Mouse (Mus musculus) CH12.LX (cell line): ENCODE results near the gene Tarbp1. TPM values are rescaled to one million over a fixed set of nuclear protein-coding genes. Genes with fewer than 3 reads are reported as not detected.

Experiments used
- DNase-seq: peaks from one replicate; pipeline ENCODE4 v3.0.0-alpha.2; 2013; ENCODE audit errors: extremely low read depth
- H3K27ac ChIP-seq: 2 replicates; pipeline ENCODE4 v1.5.1; 2012; ENCODE audit warnings: low read depth, mild to moderate bottlenecking, control low read depth, moderate library complexity; ENCODE audit not compliant: insufficient read depth
- H3K27me3 ChIP-seq: replicated peaks from 2 replicates; pipeline ENCODE3; 2012; ENCODE audit warnings: inconsistent platforms
- H3K36me3 ChIP-seq, 2 experiments: replicated peaks in 1 of 2; 2 replicates each; pipeline versions ENCODE3 to v1.6.1; 2012; ENCODE audit warnings: inconsistent platforms in 1 of 2, low read length in 1 of 2, mild to moderate bottlenecking in 1 of 2, mixed read lengths in 1 of 2, moderate library complexity in 1 of 2; ENCODE audit not compliant: control insufficient read depth in 1 of 2, insufficient read depth in 1 of 2
- H3K4me1 ChIP-seq, 2 experiments: 2 replicates each; pipeline ENCODE4 v1.6.1; 2012; ENCODE audit warnings: inconsistent platforms in 1 of 2, moderate library complexity in 1 of 2; ENCODE audit not compliant: insufficient read depth in 2 of 2, control insufficient read depth in 1 of 2
- H3K4me2 ChIP-seq: 2 replicates; pipeline ENCODE4 v1.6.1; 2012; ENCODE audit warnings: low read depth, mild to moderate bottlenecking, control low read depth; ENCODE audit not compliant: poor library complexity, insufficient read depth, severe bottlenecking
- H3K4me3 ChIP-seq, 3 experiments: fragments of 150-350 bp in 1 of 3; sonication (generic) in 1 of 3; replicated peaks in 1 of 3; 2 replicates each; pipeline versions ENCODE3 to v1.5.1; 2011 to 2012; ENCODE audit warnings: low read depth in 2 of 3, low read length in 2 of 3, mild to moderate bottlenecking in 2 of 3, moderate library complexity in 2 of 3, control low read depth in 1 of 3, improper control_type of control experiment in 1 of 3, inconsistent platforms in 1 of 3, mixed read lengths in 1 of 3; ENCODE audit not compliant: poor library complexity in 1 of 3
- H3K79me2 ChIP-seq: replicated peaks from 2 replicates; pipeline ENCODE4 v1.6.1; 2012; ENCODE audit warnings: mild to moderate bottlenecking, moderate library complexity; ENCODE audit not compliant: control insufficient read depth, poor library complexity, insufficient read depth, severe bottlenecking; ENCODE audit errors: extremely low read depth
- H3K9ac ChIP-seq: 2 replicates; pipeline ENCODE4 v1.6.1; 2012; ENCODE audit warnings: low read depth, mild to moderate bottlenecking, control low read depth, moderate library complexity; ENCODE audit not compliant: insufficient read depth
- H3K9me3 ChIP-seq: replicated peaks from 2 replicates; pipeline ENCODE3; 2012; ENCODE audit warnings: low read length, inconsistent platforms, mixed read lengths
- BHLHE40 ChIP-seq: IDR thresholded peaks from 2 replicates; pipeline ENCODE4 v1.6.1; 2011; ENCODE audit warnings: mild to moderate bottlenecking, low read depth, low read length, improper control_type of control experiment
- CHD1 ChIP-seq: IDR thresholded peaks from 2 replicates; pipeline ENCODE4 v1.6.1; 2012; ENCODE audit warnings: low read depth, low read length, improper control_type of control experiment, inconsistent platforms
- E2F4 ChIP-seq: IDR thresholded peaks from 2 replicates; pipeline ENCODE4 v1.6.1; 2011; ENCODE audit warnings: low read depth, low read length, improper control_type of control experiment; ENCODE audit not compliant: insufficient replicate concordance
- EP300 ChIP-seq: IDR thresholded peaks from 2 replicates; pipeline ENCODE4 v1.6.1; 2011; ENCODE audit warnings: low read length, improper control_type of control experiment
- ETS1 ChIP-seq: conservative IDR thresholded peaks from 2 replicates; pipeline ENCODE4 v1.6.1; 2012; ENCODE audit warnings: low read depth, mild to moderate bottlenecking, inconsistent platforms, low read length, improper control_type of control experiment, moderate library complexity
- GABPA ChIP-seq: IDR thresholded peaks from 2 replicates; pipeline ENCODE4 v1.6.1; 2012; ENCODE audit warnings: low read depth, low read length, improper control_type of control experiment, inconsistent platforms; ENCODE audit not compliant: insufficient replicate concordance
- IRF4 ChIP-seq: IDR thresholded peaks from 2 replicates; pipeline ENCODE4 v1.6.1; 2014; ENCODE audit warnings: low read depth, mild to moderate bottlenecking, inconsistent platforms, low read length, improper control_type of control experiment
- JUN ChIP-seq: IDR thresholded peaks from 2 replicates; pipeline ENCODE4 v1.6.1; 2011; ENCODE audit warnings: low read depth, mild to moderate bottlenecking, low read length, improper control_type of control experiment, moderate library complexity; ENCODE audit not compliant: insufficient read depth
- JUND ChIP-seq: conservative IDR thresholded peaks from 2 replicates; pipeline ENCODE4 v1.6.1; 2011; ENCODE audit warnings: low read depth, low read length, improper control_type of control experiment
- MAX ChIP-seq: IDR thresholded peaks from 2 replicates; pipeline ENCODE4 v1.6.1; 2011; ENCODE audit warnings: low read length, improper control_type of control experiment
- MXI1 ChIP-seq: IDR thresholded peaks from 2 replicates; pipeline ENCODE4 v1.6.1; 2011; ENCODE audit warnings: mild to moderate bottlenecking, low read depth, low read length, improper control_type of control experiment
- MYC ChIP-seq: IDR thresholded peaks from 2 replicates; pipeline ENCODE4 v1.6.1; 2011; ENCODE audit warnings: low read depth, mild to moderate bottlenecking, improper control_type of control experiment, low read length
- NELFE ChIP-seq: IDR thresholded peaks from 2 replicates; pipeline ENCODE4 v1.6.1; 2011; ENCODE audit warnings: low read depth, low read length, improper control_type of control experiment
- NRF1 ChIP-seq: IDR thresholded peaks from 2 replicates; pipeline ENCODE4 v1.6.1; 2014; ENCODE audit warnings: low read depth, mild to moderate bottlenecking, inconsistent platforms, low read length, improper control_type of control experiment, moderate library complexity
- POLR2AphosphoS2 ChIP-seq: IDR thresholded peaks from 2 replicates; pipeline ENCODE4 v1.6.1; 2011; ENCODE audit warnings: low read depth, low read length, improper control_type of control experiment
- RCOR1 ChIP-seq: conservative IDR thresholded peaks from 2 replicates; pipeline ENCODE4 v1.6.1; 2012; ENCODE audit warnings: low read depth, mild to moderate bottlenecking, inconsistent platforms, low read length, improper control_type of control experiment
- SMC3 ChIP-seq: IDR thresholded peaks from 2 replicates; pipeline ENCODE4 v1.6.1; 2011; ENCODE audit warnings: low read depth, low read length, improper control_type of control experiment
- ZKSCAN1 ChIP-seq: IDR thresholded peaks from 2 replicates; pipeline ENCODE4 v1.6.1; 2012; ENCODE audit warnings: low read depth, inconsistent platforms, low read length, improper control_type of control experiment, borderline replicate concordance
- ZMIZ1 ChIP-seq: IDR thresholded peaks from 2 replicates; pipeline ENCODE4 v1.6.1; 2012; ENCODE audit warnings: low read depth, mild to moderate bottlenecking, inconsistent platforms, low read length, improper control_type of control experiment
- dilution Hi-C: fragments of 300-500 bp; cut with MboI; formaldehyde crosslinking; loops from 2 replicates; pipeline ENCODE4 v1.14.3; 2020; ENCODE audit warnings: low sequenced_read_pairs; ENCODE audit not compliant: extremely low pct_unique_long_range_greater_than_20kb, extremely low pct_ligation_motif_present
- in situ Hi-C: fragments of 300-500 bp; cut with MboI; formaldehyde crosslinking; loops from 3 replicates; pipeline ENCODE4 v1.14.3; 2019; ENCODE audit warnings: low sequenced_read_pairs, low pct_ligation_motif_present, low pct_unique_long_range_greater_than_20kb, mixed read lengths
- polyA plus RNA-seq: library from polyadenylated mRNA; unstranded; fragments of >175 nt; gene quantifications from 2 replicates; pipeline ENCODE4 v1.2.1, GENCODE M21; 2012; ENCODE audit warnings: low read depth; ENCODE audit not compliant: insufficient read length
- total RNA-seq, 2 experiments: library from RNA; depleted of rRNA; stranded (reverse); fragments of 300-350 nt in 1 of 2; fragments of >200 nt in 1 of 2; gene quantifications; 2 replicates each; pipeline ENCODE4 v1.2.3; 2012 to 2014

Tarbp1 gene
- total and polyA plus RNA-seq, 3 experiments: 10.3 to 10.7 (median 10.4) TPM

- Histone ChIP-seq H3K79me2 (no peaks in the 10 kb centered on the region), H3K27me3 (no peaks in the 10 kb centered on the region), H3K9me3 (peaks cover 7% of the 10 kb centered on the region), H3K9ac (no peak overlapping the region), H3K27ac (no peak overlapping the region), H3K4me3 (no peak overlapping the region)
- DNase-seq: no peak
- in situ Hi-C loops: no loop called here
- TF ChIP-seq ZKSCAN1 (no peak), JUN (no peak), GABPA (no peak), SMC3 (no peak), ZMIZ1 (no peak), MXI1 (no peak), POLR2AphosphoS2 (no peak), E2F4 (no peak), JUND (no peak), NELFE (no peak), NRF1 (no peak), BHLHE40 (no peak), RCOR1 (no peak), ETS1 (no peak), CHD1 (no peak), MAX (no peak)
- TF ChIP-seq, all 38 proteins: peak for 0
- Histone ChIP-seq H3K36me3 (no peaks in the 10 kb centered on the region), H3K4me2 (no peak overlapping the region), H3K4me1 (peaks cover 8 to 22% of the 10 kb centered on the region in 2 experiments)
- dilution Hi-C loops: no loop called here
These were observed 49.5 kb upstream of the Tarbp1 start for GRCm38 (mm10) chr8:126524233-126524985.

GRCm38 (mm10) chr8:126523060-126523574 is 48.3 kb upstream of the Tarbp1 start:
- H3K27ac ChIP-seq: no peak overlapping the region
- TF ChIP-seq ZMIZ1 (no peak), EP300 (no peak), RCOR1 (no peak), MXI1 (no peak), MYC (no peak), IRF4 (no peak)
- DNase-seq: no peak
- peaks cover 7% of the 10 kb centered on the region for H3K9me3 ChIP-seq
- dilution Hi-C loops: no loop called here
- no peak overlapping the region for H3K4me3 ChIP-seq
- in situ Hi-C loops: no loop called here
- no peak overlapping the region for H3K4me2 ChIP-seq
- no peak overlapping the region for H3K9ac ChIP-seq
- H3K4me1 ChIP-seq: peaks cover 0 to 9% of the 10 kb centered on the region in 2 experiments; a peak in 2 of 4 replicates
- no peaks in the 10 kb centered on the region for H3K27me3 ChIP-seq
- H3K79me2 ChIP-seq: no peaks in the 10 kb centered on the region
- H3K36me3 ChIP-seq: no peaks in the 10 kb centered on the region
